Mouse (Mus musculus): ENCODE measurements at regions not wholly inside any gene's neighbourhood (a gene's known extent, or its start where the extent isn't known, plus 50 kb on each side); places are given as distances from the start of the nearest gene placed in this dataset.

DNA sequence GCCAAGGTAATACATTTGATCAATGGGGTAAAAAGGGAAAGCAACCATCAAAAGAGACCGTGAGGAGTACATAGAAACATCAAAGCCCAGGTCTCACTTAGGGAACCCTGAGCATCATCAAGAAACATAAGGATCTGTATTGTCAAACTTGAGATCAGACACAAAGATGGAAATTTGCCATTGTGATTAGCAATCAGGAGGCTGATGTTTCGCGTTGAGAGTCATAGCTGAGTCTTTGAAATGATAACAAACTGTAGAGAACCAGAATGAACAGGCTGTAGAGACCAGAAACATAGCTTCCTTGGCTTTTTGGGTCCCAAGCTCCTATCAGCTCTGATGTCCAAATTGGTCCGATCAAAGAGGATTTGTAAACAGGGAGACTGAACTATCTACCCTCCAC is 505.2 kb upstream of the Nox3 start:
- TF ChIP-seq TAL1 (IDR thresholded peaks at IDR 0.05; ENCODE audit: low read length): no peak
- TF ChIP-seq GATA1 (IDR thresholded peaks at IDR 0.05; ENCODE audit: low read length): no peak
